Mouse (Mus musculus): ENCODE measurements around the gene Rfc2.

Gene Rfc2

DNA sequence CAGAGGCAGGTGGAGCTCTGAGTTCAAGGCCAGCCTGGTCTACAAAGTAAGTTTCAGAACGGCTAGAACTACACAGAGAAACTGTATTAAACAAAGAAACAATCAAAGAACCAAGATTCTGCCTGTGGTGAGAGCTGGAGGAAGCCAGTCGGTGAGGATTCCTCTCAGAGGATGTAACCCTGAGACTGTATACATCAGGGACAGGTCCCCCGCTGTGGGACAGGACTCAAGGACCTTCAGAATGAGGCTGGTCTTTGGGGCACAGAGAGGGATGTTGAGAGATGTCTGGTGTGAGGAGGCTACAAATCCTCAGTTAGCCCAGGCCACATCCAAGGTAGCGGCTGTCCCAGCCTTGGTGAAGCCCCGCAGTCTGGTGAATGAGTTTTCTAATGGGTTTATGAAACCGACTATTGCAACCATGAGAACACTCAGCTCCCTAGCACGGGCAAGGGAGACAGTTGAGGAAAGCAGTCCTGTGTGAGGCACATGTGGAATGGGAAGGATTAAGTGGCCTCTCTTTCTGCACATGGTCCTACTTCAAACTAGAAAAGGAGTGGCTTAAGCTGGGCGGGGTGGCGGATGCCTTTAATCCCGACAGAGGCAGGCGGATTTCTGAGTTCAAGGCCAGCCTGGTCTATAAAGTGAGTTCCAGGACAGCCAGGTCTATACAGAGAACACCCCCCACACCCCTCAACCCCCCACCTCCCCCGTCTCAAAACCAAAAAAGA lies 28.9 kb downstream of the Rfc2 start:
- no peak for DNase-seq (ENCODE audit: low spot score in 2 of 2)

DNA sequence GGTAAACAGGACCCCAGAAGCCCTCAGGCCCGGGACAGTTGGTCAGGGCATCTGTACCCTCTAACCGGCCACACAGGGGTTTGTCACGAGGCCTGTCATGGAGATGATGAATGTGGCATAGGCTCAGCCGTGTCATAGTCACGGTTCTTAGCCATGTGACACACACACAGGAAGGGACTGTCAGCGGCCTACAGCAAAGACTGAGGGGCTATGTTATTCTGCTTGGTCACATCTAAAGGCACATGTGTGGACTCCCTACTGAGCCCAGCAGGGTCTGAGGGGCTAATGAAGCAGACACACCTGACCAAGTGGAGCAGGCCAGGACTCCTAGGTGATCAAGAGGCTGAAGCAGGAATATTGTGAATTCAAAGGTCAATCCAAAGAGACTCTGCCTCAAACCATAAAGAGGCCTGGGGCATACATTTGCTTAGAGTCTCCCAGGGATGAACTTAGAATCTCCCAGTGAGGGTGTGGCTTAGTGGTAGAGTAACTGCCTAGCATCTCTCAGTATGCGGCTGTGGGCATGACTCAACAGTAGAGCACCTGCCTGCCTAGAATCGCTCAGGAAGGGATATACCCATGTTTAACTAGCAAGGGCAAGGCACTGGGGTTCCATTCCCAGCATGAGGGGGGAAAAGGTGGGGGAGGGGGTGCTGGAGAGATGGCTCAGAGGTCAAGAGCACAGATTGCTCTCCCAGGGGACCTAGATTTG lies 30.8 kb downstream of the Rfc2 start:
- no peak for DNase-seq (ENCODE audit: low spot score in 2 of 2)

DNA sequence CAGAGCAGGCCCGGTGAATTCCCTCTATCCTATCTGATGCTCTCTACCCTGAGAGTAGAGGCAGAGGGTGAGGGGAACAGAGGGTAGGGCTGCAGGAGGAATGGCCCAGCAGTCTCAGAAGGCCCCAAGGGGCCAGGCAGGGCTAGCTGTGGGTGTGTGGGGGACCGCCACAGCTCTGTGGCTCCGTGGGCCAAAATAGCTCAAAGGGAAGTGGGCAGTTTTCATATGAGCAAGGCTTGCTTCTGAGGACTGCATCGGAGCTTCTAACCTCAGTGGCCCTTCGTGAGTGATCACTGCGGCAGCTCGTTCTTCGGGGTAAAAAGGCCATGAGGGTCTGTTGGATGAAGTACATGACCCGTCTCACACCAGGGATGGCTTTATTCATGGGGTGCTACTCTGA lies 32.6 kb downstream of the Rfc2 start:
- DNase-seq (ENCODE audit: low spot score in 2 of 2): no peak

DNA sequence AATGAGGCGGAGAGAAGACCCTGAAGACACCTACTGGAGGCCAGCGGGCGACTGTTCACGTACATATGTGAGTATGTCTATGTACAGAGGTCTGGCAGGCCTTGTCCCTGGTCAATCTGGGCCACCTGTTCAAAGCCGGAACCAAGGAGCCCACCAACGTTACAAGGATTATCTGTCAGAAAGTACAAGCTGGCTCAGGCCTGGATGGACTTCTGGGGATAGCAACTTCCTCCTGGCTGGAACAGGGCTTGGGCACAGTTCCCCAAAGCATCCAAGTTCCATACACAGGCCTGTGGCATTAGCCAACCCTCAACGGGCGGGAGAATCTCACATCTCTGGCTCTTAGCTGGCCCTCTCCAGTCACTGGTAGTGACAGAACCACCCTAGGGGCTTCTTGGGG lies 33.1 kb downstream of the Rfc2 start:
- DNase-seq (ENCODE audit: low spot score in 2 of 2): no peak

DNA sequence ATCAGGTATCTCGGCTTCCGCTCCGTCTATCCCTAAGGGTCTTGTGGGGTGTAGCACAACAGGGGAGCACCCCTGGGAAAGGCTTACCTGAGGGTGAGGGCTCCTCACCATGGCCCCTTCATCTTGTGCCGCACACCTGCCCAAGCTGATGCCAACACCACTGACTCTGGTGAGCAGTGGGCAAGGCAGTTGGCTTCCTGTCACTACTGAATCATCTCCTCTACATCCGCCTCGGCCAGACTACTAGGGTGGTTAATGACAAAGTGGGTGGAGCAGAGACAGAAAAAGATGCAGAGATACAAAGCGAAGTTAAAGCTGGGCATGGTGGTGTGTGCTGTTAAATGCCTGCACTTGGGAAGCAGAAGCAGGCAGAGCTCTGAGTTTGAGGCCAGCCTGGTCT lies 33.6 kb downstream of the Rfc2 start, which contains the start of gene Lat2:
Lat2 (minus strand) TSS at position 224 of the 400 bp plus-strand sequence.
- DNase-seq (ENCODE audit: low spot score in 2 of 2): no peak

DNA sequence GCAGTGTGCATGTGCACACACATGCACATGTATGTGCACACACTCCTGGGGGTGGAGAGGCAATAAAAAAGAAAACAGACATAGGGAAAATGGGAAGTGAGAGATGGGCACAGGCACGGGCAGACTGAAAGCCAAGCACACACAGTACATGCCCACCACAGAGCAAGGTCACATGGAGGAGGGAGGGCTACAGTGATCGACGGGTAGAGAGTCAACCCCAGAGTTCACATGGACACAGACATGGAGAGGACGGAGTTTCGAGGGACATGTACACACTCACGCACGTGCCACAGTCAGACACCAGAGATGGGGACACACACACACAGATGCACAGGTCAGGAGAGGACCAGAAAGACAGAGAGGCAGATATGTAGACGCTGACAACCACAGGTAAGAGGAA lies 34.2 kb downstream of the Rfc2 start:
- DNase-seq (ENCODE audit: low spot score in 2 of 2): no peak

DNA sequence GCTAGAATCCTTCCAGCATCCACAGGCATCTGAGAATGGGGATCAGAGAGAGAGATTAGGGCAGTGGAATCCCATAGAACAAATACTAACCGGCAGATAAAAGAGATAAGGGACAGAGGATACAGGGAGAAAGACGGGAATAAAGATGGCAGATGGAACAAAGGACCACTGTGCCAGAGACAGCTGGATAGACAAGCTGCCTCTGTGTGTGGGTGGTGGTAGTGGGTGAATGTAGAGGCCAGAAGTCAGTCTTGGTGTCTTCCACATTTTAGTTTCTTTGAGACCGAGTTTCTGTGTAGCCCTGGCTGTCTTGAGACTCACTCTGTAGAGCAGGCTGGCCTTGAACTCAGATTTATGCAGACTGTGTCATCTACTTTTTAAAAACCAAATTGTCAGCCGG lies 34.6 kb downstream of the Rfc2 start:
- DNase-seq (ENCODE audit: low spot score in 2 of 2): no peak

DNA sequence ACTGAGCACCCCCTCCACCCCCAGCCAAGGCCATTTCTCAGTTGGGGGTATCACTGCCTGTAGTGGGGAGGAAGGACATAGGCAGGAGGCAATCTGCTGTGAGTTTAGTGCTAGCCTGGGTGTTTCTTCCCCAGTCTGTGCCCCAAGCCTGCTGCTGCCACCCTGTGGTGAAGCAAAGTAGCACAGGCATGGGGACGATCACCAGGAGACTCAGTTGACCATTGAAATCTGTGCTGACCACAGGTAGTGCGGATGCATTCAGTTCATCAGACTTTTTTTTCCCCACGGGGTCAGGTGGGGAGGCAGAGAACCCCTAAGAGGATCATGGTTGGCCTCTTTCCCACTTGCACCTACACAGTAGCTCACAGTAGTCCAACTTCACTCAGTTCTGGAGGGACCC lies 35.9 kb downstream of the Rfc2 start:
- peak; percentile 55 to 58 for DNase-seq (ENCODE audit: low spot score in 2 of 2)

DNA sequence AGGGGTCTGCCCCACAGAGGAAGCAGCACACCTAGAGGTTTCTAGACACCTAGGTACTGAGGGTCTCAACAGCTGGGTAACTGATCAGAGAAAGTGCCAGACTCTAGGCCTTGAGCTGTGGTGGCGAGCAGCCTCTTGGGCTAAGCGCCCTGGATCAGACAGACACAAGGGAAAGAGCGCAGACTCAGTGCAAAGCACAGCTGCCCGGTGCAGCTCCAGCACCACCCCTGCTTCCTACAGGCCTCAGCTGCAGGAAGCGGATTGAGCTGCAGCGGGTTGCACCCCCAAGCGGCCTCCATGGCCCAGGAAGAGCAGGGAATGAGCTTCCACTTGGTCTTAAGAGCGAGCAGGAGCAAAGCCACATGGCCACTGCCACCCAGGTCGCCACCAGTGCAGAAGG lies 39.3 kb downstream of the Rfc2 start:
- no peak for DNase-seq (ENCODE audit: low spot score in 2 of 2)

DNA sequence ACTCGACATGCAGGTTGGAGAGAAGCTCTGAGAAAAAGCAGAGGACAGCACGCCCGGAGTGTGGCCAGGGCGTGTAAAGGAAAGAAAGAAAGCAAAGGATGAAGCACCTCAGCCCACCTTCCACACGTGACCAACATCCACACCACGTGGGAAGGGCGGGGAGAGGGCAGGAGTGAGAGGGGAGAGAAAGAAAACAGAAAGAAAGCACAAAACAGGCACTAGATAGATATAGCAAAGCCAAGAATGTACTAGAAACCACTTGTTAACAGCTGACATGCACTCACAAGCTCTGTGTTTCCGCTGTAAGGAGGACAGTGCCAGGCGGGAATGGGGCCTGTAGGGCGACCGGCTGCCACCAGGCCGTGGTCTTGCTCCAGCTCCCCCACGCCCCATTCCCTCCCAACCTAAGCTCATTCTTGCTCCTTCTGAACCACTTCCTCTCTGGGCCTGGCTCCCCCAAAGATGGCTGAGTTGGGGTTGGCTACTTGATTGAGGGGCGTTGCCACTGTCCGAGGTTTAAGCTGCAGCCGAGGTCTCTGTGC lies 40.0 kb downstream of the Rfc2 start:
- DNase-seq (ENCODE audit: low spot score in 2 of 2): no peak

DNA sequence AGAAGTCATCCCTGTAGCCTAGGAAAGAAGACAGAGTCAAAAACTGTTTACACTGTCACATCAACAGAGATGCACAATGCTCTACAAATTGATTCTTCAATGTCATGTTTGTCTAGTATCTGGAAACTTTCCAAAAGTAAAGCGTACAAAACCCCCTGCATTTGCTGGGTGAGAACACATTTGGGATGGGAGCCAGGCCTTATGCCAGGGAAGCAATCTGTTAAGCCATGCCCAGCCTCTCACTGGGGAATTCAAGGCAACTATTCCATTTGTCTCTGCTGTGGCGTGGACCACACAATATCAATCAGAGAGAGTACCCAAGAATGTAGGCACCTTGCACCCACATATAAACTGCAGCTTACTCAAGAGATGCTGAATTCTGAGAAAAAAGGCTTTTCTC lies 40.9 kb downstream of the Rfc2 start:
- DNase-seq (ENCODE audit: low spot score in 2 of 2): no peak

DNA sequence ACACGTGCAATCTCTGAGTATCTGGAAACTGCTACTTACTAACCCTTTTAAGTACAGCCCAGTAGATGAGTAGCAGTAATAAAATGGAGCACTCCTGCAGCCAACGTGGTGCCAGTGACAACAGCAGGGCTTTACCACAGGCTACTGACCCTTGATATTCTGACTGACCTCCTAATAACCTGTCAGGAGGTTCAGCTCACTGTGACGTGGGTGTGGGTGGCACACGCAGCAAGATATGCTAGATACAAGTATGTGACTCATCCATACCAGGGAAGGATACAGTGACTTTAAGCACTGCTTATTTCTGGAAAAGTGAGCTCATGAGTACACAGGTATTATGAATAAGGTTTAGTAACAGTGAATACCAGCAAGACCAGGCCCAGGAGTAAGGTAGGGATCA lies 48.3 kb downstream of the Rfc2 start:
- no peak for DNase-seq (ENCODE audit: low spot score in 2 of 2)

DNA sequence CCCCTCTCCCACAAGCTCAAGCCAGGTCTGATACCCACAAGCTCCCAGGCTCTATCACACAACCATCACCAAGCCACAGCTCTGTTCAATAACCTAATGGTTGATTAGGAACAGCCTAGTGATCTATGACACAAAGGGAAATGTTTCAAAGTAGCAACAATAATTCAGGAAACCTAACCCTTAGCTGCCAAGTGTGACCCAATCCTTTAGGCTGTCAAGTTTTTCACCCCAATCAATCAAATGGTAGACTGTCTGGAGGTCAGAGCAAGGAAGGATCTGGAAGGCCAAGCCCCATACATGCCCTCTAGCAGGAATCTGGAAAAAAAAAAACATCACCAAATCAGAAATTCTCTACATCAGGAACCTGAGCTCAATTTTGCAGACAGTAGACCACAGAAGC lies 49.7 kb downstream of the Rfc2 start:
- no peak for DNase-seq (ENCODE audit: low spot score in 2 of 2)

DNA sequence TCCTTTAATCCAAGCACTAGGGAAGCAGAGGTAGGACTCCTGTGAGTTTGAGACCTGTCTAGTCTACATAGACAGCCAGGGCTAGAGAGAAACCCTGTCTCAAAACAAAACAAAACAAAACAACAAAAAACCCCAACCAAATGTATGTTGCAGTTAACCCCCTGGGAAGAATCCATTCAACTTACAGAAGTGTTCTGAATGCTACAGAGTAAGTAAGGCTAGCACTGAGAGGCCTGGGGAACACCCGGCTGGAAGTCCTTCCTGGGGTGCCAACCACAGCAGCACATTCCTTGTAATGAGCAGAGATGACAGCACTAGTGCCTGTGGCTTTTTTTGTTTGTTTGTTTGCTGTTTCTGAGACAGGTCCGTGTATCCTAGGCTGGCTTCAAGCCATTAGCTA lies 51.7 kb downstream of the Rfc2 start:
- DNase-seq (ENCODE audit: low spot score in 2 of 2): no peak

DNA sequence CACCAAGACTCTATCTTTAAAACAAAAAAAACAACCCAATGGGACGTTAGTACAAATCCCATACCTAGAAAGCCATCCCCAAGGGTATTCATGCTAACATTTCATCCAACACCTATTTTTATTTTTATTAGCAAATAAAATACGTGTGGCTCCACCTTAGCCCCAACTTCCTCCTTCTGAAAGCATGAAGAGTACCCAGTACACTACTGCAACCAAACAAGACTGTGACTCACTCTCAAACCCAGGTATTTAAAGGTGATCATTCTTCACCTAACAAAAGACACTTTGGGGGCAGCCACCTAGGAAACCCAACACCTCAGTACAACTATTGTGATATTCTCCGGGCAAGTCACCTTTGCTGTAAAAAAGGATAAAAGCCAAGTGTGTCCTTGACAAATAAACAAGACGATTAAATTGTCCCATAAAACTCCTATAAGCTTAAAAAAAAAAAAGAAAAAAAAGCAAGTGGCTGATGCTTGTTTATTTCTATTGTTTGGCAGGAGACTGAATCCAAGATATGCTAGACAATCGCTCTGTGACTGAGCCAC lies 56.7 kb downstream of the Rfc2 start:
- no peak for DNase-seq (ENCODE audit: low spot score in 2 of 2)

DNA sequence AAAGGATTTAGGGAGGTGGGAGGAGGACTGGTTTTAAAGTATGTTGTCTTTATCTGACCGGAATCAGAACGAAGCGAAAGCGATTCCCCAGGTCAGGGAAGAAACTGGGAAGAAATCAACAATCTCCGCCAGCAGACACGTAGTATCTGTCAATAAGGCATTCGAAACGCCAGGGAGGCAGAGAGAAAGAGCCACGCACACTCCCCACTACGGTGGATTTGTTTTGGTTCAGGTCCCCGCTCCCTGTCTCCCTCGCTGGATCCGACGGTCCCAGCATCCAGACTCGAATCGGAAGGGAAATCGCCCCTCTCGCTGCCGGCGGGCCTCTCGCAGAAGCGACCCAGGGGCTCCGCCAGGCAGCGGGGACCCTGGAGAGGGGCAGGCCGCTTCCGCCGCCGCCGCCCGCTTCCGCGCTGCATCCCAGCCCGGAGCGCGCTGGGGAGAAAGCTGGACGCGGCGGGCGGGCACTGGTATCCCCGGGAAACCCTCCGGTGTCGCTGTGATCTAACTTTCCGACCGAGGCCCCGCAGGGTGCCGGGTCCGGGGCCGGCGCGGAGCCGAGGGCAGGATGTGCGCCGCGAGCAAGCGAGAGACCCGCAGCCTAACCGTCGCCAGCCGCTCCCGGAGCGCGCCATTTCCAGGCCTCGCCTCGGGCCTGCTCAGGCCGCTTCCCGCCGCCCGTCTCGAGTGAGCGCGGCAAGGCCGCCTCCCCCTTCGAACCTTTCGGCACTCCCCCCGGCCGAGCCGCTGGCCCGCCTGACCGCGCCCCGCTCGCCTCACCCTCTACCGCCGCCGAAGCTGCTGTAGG lies 57.5 kb downstream of the Rfc2 start:
- peak in 1 of 2 experiments; percentile 25 for DNase-seq (ENCODE audit: low spot score in 2 of 2)

DNA sequence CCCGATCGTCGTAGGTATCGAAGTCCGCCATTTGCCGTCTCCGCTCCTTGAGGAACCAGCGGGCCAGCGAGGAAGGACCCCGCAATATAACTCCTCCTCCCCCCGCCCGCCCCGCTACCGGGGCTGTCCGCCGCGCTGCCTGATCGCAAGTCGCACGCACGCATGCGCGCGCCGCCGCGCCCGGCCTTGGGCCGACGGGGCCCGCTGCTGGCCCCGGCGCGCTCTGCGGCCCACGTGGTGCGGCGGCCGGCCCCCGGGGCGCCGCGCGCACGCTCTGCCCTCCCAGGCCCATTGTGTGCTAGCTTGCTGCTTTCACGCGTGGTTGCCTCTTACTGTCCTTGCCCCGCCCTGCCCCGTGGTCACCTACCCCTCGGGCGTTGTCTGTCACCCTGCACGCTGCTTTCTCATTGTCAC lies 58.1 kb downstream of the Rfc2 start, which contains the start of gene Eif4h:
Eif4h (minus strand) TSS at position 222 of the 414 bp plus-strand sequence.
- peak; percentile 90 to 96 for DNase-seq (ENCODE audit: low spot score in 2 of 2)

DNA sequence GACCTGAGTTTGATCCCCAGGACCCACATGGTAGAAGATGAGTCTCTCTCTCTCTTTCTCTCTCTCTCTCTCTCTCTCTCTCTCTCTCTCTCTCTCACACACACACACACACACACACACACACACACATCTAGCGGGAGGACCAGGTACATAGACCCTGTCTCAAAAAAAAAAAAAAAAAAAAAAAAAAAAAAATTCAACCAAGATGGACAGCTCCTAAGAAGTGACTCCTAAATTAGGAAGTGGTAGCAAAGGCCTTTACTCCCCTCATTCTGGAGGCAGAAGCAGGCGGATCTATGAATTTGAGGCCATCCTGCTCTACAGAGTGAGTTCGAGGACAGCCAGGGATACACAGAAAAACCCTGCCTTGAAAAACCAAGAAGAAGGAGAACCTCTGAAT lies 59.2 kb downstream of the Rfc2 start:
- DNase-seq (ENCODE audit: low spot score in 2 of 2): no peak

DNA sequence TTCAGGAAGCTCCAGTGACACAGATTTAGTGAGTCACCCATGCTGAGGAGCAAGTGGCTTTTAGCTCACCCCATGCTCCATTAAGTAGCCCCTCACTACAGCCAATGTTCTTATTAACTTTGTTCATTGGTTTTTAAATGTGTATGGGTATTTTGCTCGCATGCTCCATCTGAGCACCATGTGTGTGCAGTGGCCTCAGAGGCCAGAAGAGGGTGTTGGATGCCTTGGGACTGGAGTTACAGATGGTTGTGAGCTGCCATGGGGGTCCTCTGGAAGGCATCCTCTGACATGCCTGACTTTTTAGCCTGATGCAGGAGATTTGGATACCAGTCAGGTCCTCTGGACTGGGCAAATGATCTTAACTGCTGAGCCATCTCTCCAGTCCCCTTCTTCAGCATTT lies 63.0 kb downstream of the Rfc2 start:
- DNase-seq (ENCODE audit: low spot score in 2 of 2): no peak

DNA sequence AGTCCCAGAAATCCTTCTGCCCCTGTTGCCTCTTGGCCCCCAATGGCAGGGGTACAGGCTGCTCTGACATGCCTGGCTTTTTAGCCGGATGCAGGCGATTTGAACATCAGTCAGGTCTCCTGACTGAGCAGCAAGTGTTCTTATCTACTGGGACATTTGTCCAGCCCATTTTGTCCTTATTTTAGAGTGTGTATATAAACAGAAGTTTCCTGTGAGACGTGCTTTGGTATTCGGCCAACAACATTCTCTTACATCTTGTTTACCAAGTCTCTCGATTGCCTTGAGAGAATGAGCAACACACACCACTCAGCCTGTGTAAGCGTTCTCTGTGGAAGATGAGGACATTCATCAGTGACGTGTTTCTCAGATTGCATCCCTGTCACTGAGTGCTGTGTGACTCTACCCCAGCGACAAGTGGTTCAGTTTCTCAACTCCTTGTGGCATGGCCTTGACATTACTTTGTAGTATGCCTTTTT lies 63.5 kb downstream of the Rfc2 start:
- DNase-seq (ENCODE audit: low spot score in 2 of 2): no peak

DNA sequence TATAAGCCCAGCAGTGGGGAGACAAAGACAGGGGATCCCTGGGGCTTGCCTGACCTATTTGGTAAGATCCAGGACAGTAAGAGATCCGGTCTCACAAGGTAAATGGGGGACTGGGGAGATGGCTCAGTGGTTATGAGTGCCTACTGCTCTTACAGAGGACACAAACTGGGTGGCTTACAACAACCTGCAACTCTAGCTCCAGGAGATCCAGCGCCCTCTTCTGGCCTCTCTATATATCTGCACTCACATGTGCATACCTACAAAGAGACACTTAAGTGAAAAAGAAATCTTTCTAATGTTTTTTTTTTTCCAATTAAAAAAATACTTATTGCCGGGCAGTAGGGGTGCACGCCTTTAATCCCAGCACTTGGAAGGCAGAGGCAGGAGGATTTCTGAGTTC lies 65.3 kb downstream of the Rfc2 start:
- no peak for DNase-seq (ENCODE audit: low spot score in 2 of 2)

DNA sequence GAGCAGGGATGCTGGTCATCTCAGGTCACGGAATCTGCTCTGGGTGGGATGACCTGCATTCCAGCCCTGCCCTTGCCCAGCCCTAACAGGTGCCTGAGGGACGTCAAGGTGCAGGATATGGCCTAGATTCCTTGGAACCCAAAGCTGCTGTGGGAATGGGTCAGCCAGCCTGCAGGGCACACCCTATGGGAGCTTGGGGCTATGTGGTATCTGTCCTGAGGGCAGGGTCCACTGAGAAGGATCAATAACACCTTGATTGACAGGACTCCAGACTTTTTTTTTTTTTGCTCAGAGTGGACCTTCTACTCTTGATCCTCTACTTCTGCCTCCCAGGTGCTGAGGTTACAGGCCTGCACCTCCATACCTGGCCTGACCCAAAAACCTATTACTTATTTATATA lies 66.2 kb downstream of the Rfc2 start:
- no peak for DNase-seq (ENCODE audit: low spot score in 2 of 2)

All from frontal cortex, postnatal 14 days (tissue).